Comparison of ENCODE assay signal across 9 mouse cellular contexts in the genomic region with DNA sequence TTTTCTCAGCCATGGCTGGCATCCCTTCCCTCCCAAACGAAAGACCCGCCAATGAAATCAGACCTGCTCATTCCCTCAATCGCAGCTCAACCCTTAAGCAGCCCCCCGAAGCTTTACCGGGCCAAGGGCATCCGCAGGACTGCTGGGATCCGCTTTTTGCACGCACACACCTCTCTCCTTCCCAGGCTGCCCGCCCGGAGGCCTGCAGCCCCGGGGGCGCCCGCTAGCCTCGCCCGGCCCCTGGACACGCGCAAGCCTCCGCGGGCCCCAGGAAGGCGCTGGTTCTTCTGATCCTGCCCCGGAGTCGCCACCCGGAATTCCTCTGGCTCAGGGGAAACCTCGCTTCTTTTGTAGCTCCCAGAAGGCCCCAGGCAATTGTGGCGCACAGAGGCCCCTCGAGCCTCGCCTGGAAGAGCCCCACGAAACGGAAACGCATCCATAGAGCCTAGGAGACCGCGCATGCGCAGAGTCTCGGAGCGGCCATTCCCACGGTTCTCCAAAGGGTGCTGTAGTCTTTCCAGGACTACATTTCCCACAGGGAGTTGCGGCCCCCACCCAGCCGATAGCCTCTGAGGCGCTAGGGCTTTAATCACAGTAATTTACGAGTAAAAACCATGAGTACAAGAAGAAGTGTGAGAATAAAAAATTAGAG. TPM values are rescaled to one million over a fixed set of nuclear protein-coding genes. Genes with fewer than 3 reads are reported as not detected.
DNase-seq lines count a peak whose midpoint lies in the region; ATAC-seq and TF ChIP-seq lines count a peak whose summit lies in the region.
"Had no signal": no experiment of that assay in that cellular context is flagged by ENCODE, and none has a peak within 500 bp of the region (broad histone marks: within the 10 kb centered on the region; RNA-seq: fewer than 3 reads in every experiment).

Gene Zfp334 (minus strand): TSS at position 416 of the 652 bp plus-strand sequence.

- peak within 1 kb of the TSS; percentile 96 for H3K9ac ChIP-seq in forebrain, embryonic 13.5 days
- H3K9ac ChIP-seq in heart, embryonic 16.5 days (ENCODE audit: low read length), result peak within 1 kb of the TSS; percentile 87
- H3K9ac ChIP-seq in liver, adult 2 months (ENCODE audit: low read depth, low read length), result peak within 1 kb of the TSS; percentile 63
- H3K9ac ChIP-seq in neural tube, embryonic 12.5 days, result peak within 1 kb of the TSS; percentile 89

- H3K27ac ChIP-seq in brown adipose tissue, adult 24 weeks (replicated peaks; ENCODE audit: low read depth, low read length), result no peak within 1 kb of the TSS
- H3K27ac ChIP-seq in forebrain, embryonic 13.5 days, result peak within 1 kb of the TSS; percentile 96
- peak within 1 kb of the TSS; percentile 63 for H3K27ac ChIP-seq in heart, embryonic 16.5 days (ENCODE audit: low read length)
- H3K27ac ChIP-seq in liver, adult 2 months (replicated peaks; ENCODE audit: insufficient read depth, low read depth, low read length), result no peak within 1 kb of the TSS
- peak within 1 kb of the TSS; percentile 89 for H3K27ac ChIP-seq in neural tube, embryonic 12.5 days

- peaks cover 8% of the 10 kb centered on the region for H3K79me2 ChIP-seq in C2C12 (ENCODE audit: control insufficient read depth, insufficient read depth)
- no peaks in the 10 kb centered on the region for H3K79me2 ChIP-seq in liver, adult 2 months (ENCODE audit: control insufficient read depth, insufficient read depth, low read length)

- H3K9me3 ChIP-seq in forebrain, embryonic 13.5 days (replicated peaks), result no peaks in the 10 kb centered on the region
- no peaks in the 10 kb centered on the region for H3K9me3 ChIP-seq in heart, embryonic 16.5 days (replicated peaks; ENCODE audit: control insufficient read depth, low read length)
- H3K9me3 ChIP-seq in neural tube, embryonic 12.5 days, result no peaks in the 10 kb centered on the region
- H3K9me3 ChIP-seq: G1E had no signal

- H3K79me3 ChIP-seq in C2C12 (ENCODE audit: low read depth), result no peaks in the 10 kb centered on the region

- peak within 1 kb of the TSS; percentile 70 for H3ac ChIP-seq in C2C12 (ENCODE audit: control insufficient read depth, insufficient read length, low read depth)

- H3K4me2 ChIP-seq in forebrain, embryonic 13.5 days, result peak within 1 kb of the TSS; percentile 87
- peak within 1 kb of the TSS; percentile 72 for H3K4me2 ChIP-seq in heart, embryonic 16.5 days (ENCODE audit: low read depth, low read length)
- H3K4me2 ChIP-seq in neural tube, embryonic 12.5 days (replicated peaks), result peak within 1 kb of the TSS; percentile 68

- peaks cover 2% of the 10 kb centered on the region; the same call in 1 of the 2 replicates for H3K4me1 ChIP-seq in brown adipose tissue, adult 24 weeks (ENCODE audit: control insufficient read depth, insufficient read depth, insufficient read length, low read length)
- H3K4me1 ChIP-seq in forebrain, embryonic 13.5 days, result peaks cover 24% of the 10 kb centered on the region
- peaks cover 15% of the 10 kb centered on the region for H3K4me1 ChIP-seq in heart, embryonic 16.5 days (ENCODE audit: control insufficient read depth, insufficient read depth, low read length)
- H3K4me1 ChIP-seq in liver, adult 2 months (ENCODE audit: control insufficient read depth, insufficient read depth, low read length), result peaks cover 5% of the 10 kb centered on the region
- H3K4me1 ChIP-seq in neural tube, embryonic 12.5 days, result peaks cover 11% of the 10 kb centered on the region

- H3K4me3 ChIP-seq in C2C12 (ENCODE audit: insufficient read depth, poor library complexity, severe bottlenecking), result peak within 1 kb of the TSS; percentile 30
- peak within 1 kb of the TSS; percentile 76 for H3K4me3 ChIP-seq in brown adipose tissue, adult 24 weeks (ENCODE audit: insufficient read depth, low read depth, low read length)
- H3K4me3 ChIP-seq in forebrain, embryonic 13.5 days, result peak within 1 kb of the TSS; percentile 86
- H3K4me3 ChIP-seq in heart, embryonic 16.5 days (ENCODE audit: low read length), result peak within 1 kb of the TSS; percentile 62
- H3K4me3 ChIP-seq in liver, adult 2 months (ENCODE audit: insufficient read depth, low read depth, low read length), result peak within 1 kb of the TSS; percentile 73
- H3K4me3 ChIP-seq in neural tube, embryonic 12.5 days, result peak within 1 kb of the TSS; percentile 88

- TF ChIP-seq POLR2A in liver, adult 2 months (IDR thresholded peaks at IDR 0.05; ENCODE audit: extremely low read depth, insufficient read depth, low read length), result no peak

- WGBS in forebrain, embryonic 13.5 days, result under 1% methylated on average over 40 of the region's 40 CpGs
- under 1% methylated on average over 40 of the region's 40 CpGs for WGBS in heart, embryonic 16.5 days
- WGBS in liver, adult 2 months, result 2% methylated on average over 40 of the region's 40 CpGs
- WGBS in neural tube, embryonic 12.5 days, result under 1% methylated on average over 40 of the region's 40 CpGs

- H3K36me3 ChIP-seq in C2C12 (ENCODE audit: control insufficient read depth, insufficient read depth), result peaks cover 6% of the 10 kb centered on the region
- H3K36me3 ChIP-seq in forebrain, embryonic 13.5 days (ENCODE audit: poor library complexity, severe bottlenecking), result peaks cover 38% of the 10 kb centered on the region
- peaks cover 24% of the 10 kb centered on the region for H3K36me3 ChIP-seq in heart, embryonic 16.5 days (ENCODE audit: control insufficient read depth, insufficient read depth)
- H3K36me3 ChIP-seq in liver, adult 2 months (ENCODE audit: control insufficient read depth, insufficient read depth, low read length), result peaks cover 4% of the 10 kb centered on the region; the same call in 1 of the 2 replicates
- H3K36me3 ChIP-seq in neural tube, embryonic 12.5 days, result peaks cover 33% of the 10 kb centered on the region
- H3K36me3 ChIP-seq: G1E had no signal

- DNase-seq in kidney, postnatal 25 days, result peak; percentile 96 to 98
- peak; percentile 71 for DNase-seq in liver, adult 2 months (ENCODE audit: extremely low read depth, low read depth, low spot score)
- DNase-seq in testis, postnatal 14 days (ENCODE audit: low spot score), result peak; percentile 96

- TF ChIP-seq CTCF in C2C12 (IDR thresholded peaks at IDR 0.05; ENCODE audit: control insufficient read depth, insufficient read depth, insufficient read length), result no peak
- no peak for TF ChIP-seq CTCF in liver, adult 2 months (IDR thresholded peaks at IDR 0.05; ENCODE audit: low read depth, low read length)

- peak; percentile 93 for ATAC-seq in forebrain, embryonic 13.5 days
- ATAC-seq in heart, embryonic 16.5 days (replicated peaks; ENCODE audit: extremely low read depth, insufficient read depth, low FRiP score), result peak; percentile 95
- peak; percentile 91 for ATAC-seq in neural tube, embryonic 12.5 days (ENCODE audit: low FRiP score, low read depth)

- H3K27me3 ChIP-seq in C2C12 (ENCODE audit: control insufficient read depth, insufficient read depth, insufficient read length), result no peaks in the 10 kb centered on the region
- H3K27me3 ChIP-seq in forebrain, embryonic 13.5 days, result no peaks in the 10 kb centered on the region
- no peaks in the 10 kb centered on the region for H3K27me3 ChIP-seq in heart, embryonic 16.5 days (ENCODE audit: control insufficient read depth, insufficient read depth, low read length)
- no peaks in the 10 kb centered on the region for H3K27me3 ChIP-seq in liver, adult 2 months (ENCODE audit: control insufficient read depth, insufficient read depth, low read length)
- H3K27me3 ChIP-seq in neural tube, embryonic 12.5 days (replicated peaks), result no peaks in the 10 kb centered on the region

TF ChIP-seq in C2C12, 6 proteins besides CTCF, POLR2A, EP300 and RAD21:
- no peak for TF ChIP-seq MYOD1 (IDR thresholded peaks at IDR 0.05; ENCODE audit: control insufficient read depth, insufficient read length, low read depth)
- TF ChIP-seq MYOG (IDR thresholded peaks at IDR 0.05; ENCODE audit: control insufficient read depth, extremely low read depth, insufficient read length), result no peak
- TF ChIP-seq MAX (IDR thresholded peaks at IDR 0.05), result no peak
- no peak for TF ChIP-seq USF1 (IDR thresholded peaks at IDR 0.05; ENCODE audit: low read depth)
- no peak for TF ChIP-seq FOSL1 (IDR thresholded peaks at IDR 0.05; ENCODE audit: insufficient read depth, low read length, poor library complexity, severe bottlenecking)
- no peak for TF ChIP-seq CEBPB (IDR thresholded peaks at IDR 0.05; ENCODE audit: low read depth)

RNA-seq across cellular contexts. Expression of gene Zfp334, which starts in this region (rescaled TPM):
- 2.5 TPM for polyA plus RNA-seq in C2C12 (2012; fragmentation: generic; extraction: Trizol)
- 0.67 and 0.83 TPM in 2 replicates for polyA plus RNA-seq in brown adipose tissue, adult 24 weeks (2012; ENCODE audit: insufficient read depth, insufficient read length, missing spikeins)
- polyA plus RNA-seq in forebrain, embryonic 13.5 days (2015; fragmentation: Nextera tagmentation; extraction: Ambion mirVana), result 13.6 and 15.5 TPM in 2 replicates
- polyA plus RNA-seq in heart, embryonic 16.5 days (2015; fragmentation: Nextera tagmentation; extraction: Ambion mirVana), result 3.5 and 3.6 TPM in 2 replicates
- 0.65 and 0.74 TPM in 2 replicates for total RNA-seq in liver, adult 2 months (2014; rRNA removed)
- polyA plus RNA-seq in liver, adult 2 months (2012; rRNA removed), result 0.46 and 0.50 TPM in 2 replicates
- polyA plus RNA-seq in neural tube, embryonic 12.5 days (2016; fragmentation: Nextera tagmentation; extraction: Ambion mirVana), result 18.1 and 18.8 TPM in 2 replicates
- polyA plus RNA-seq: G1E had no signal

Comparison
In these comparisons a context has a peak if more than half of its experiments do, and no peak if none do; other contexts are left out.
1. Peak in DNase-seq, H3K4me3 ChIP-seq and H3K9ac ChIP-seq in liver, adult 2 months; RNA of the gene not detected or under 1 TPM.
2. H3K4me3 ChIP-seq: peak in every context shown above with its lines; median percentile 88 in neural tube, embryonic 12.5 days; 86 in forebrain, embryonic 13.5 days; 76 in brown adipose tissue, adult 24 weeks; 73 in liver, adult 2 months; 62 in heart, embryonic 16.5 days; 30 in C2C12.
3. H3K27ac ChIP-seq: peak in forebrain, embryonic 13.5 days (single experiment), heart, embryonic 16.5 days (single experiment) and neural tube, embryonic 12.5 days (single experiment); none in brown adipose tissue, adult 24 weeks (single experiment) and liver, adult 2 months (single experiment).
4. Peak in every context shown above with its lines, with median percentiles within 50 percentile points of each other: ATAC-seq, H3K4me2 ChIP-seq, H3K9ac ChIP-seq and DNase-seq.